Mouse (Mus musculus) erythroblast, embryonic 14.5 days (primary cell): ENCODE data around the gene Prkce. TPM values are rescaled to one million over a fixed set of nuclear protein-coding genes. Genes with fewer than 3 reads are reported as not detected.

Source experiments
- H3K27me3 ChIP-seq: 2 replicates; pipeline ENCODE4 v1.6.1; 2012; ENCODE audit warnings: inconsistent platforms; ENCODE audit not compliant: control insufficient read depth
- H3K36me3 ChIP-seq: 2 replicates; pipeline ENCODE4 v1.6.1; 2012; ENCODE audit warnings: mild to moderate bottlenecking, inconsistent platforms; ENCODE audit not compliant: control insufficient read depth
- H3K4me1 ChIP-seq: 2 replicates; pipeline ENCODE4 v1.6.1; 2012; ENCODE audit warnings: inconsistent platforms; ENCODE audit not compliant: control insufficient read depth
- H3K4me3 ChIP-seq: replicated peaks from 2 replicates; pipeline ENCODE3; 2012; ENCODE audit warnings: moderate library complexity, mild to moderate bottlenecking, inconsistent platforms
- H3K9me3 ChIP-seq: 2 replicates; pipeline ENCODE4 v1.6.1; 2012; ENCODE audit warnings: low read length, inconsistent platforms, mixed read lengths; ENCODE audit not compliant: control insufficient read depth
- GATA1 ChIP-seq: IDR thresholded peaks from 2 replicates; pipeline ENCODE4 v1.6.1; 2012; ENCODE audit warnings: low read length, inconsistent platforms, mixed read lengths
- TAL1 ChIP-seq: IDR thresholded peaks from 3 replicates; pipeline ENCODE4 v1.6.1; 2012; ENCODE audit warnings: low read length, inconsistent platforms, mixed read lengths
- polyA plus RNA-seq: library from polyadenylated mRNA; stranded (reverse); fragments of >175 nt; gene quantifications from 2 replicates; pipeline ENCODE4 v1.2.3, GENCODE M21; 2012

Prkce gene
- polyA plus RNA-seq, 1 experiment = 0.04 TPM

- Histone ChIP-seq H3K4me1 (no peaks in the 10 kb centered on the region), H3K27me3 (no peaks in the 10 kb centered on the region), H3K36me3 (no peaks in the 10 kb centered on the region), H3K4me3 (no peak overlapping the region), H3K9me3 (no peaks in the 10 kb centered on the region)
- no peak for TF ChIP-seq GATA1
- no peak for TF ChIP-seq TAL1
These were observed 59.0 kb downstream of the Prkce start for GRCm38 (mm10) chr17:86226635-86227034.

GRCm38 (mm10) chr17:86227389-86227788, 59.8 kb downstream of the Prkce start:
- Histone ChIP-seq H3K27me3 (no peaks in the 10 kb centered on the region), H3K36me3 (no peaks in the 10 kb centered on the region)
- no peak for TF ChIP-seq TAL1
- TF ChIP-seq GATA1 = no peak

GRCm38 (mm10) chr17:86228850-86229249, 61.3 kb downstream of the Prkce start:
- no peaks in the 10 kb centered on the region for H3K4me1 ChIP-seq
- TF ChIP-seq TAL1 (no peak), GATA1 (no peak)

More at GRCm38 (mm10) chr17:86227389-86227788, 59.8 kb downstream of the Prkce start:
- Histone ChIP-seq H3K9me3 (no peaks in the 10 kb centered on the region), H3K4me3 (no peak overlapping the region), H3K4me1 (no peaks in the 10 kb centered on the region)

GRCm38 (mm10) chr17:86230141-86230633, 62.6 kb downstream of the Prkce start:
- Histone ChIP-seq H3K36me3 (no peaks in the 10 kb centered on the region), H3K4me1 (no peaks in the 10 kb centered on the region), H3K4me3 (no peak overlapping the region), H3K27me3 (no peaks in the 10 kb centered on the region), H3K9me3 (peaks cover 4% of the 10 kb centered on the region)
- TF ChIP-seq GATA1 (no peak), TAL1 (no peak)

More at GRCm38 (mm10) chr17:86228850-86229249, 61.3 kb downstream of the Prkce start:
- H3K4me3 ChIP-seq = no peak overlapping the region
- H3K9me3 ChIP-seq = peaks cover 4% of the 10 kb centered on the region
- H3K36me3 ChIP-seq = no peaks in the 10 kb centered on the region
- no peaks in the 10 kb centered on the region for H3K27me3 ChIP-seq

- Histone ChIP-seq H3K4me1 (no peaks in the 10 kb centered on the region), H3K27me3 (no peaks in the 10 kb centered on the region), H3K9me3 (peaks cover 4% of the 10 kb centered on the region), H3K4me3 (no peak overlapping the region), H3K36me3 (no peaks in the 10 kb centered on the region)
- TF ChIP-seq GATA1 (no peak), TAL1 (no peak)
These were observed 64.2 kb downstream of the Prkce start for GRCm38 (mm10) chr17:86231741-86232179.

- Histone ChIP-seq H3K27me3 (no peaks in the 10 kb centered on the region), H3K4me3 (no peak overlapping the region), H3K36me3 (no peaks in the 10 kb centered on the region), H3K9me3 (peaks cover 4% of the 10 kb centered on the region), H3K4me1 (no peaks in the 10 kb centered on the region)
- TF ChIP-seq GATA1 = no peak
- no peak for TF ChIP-seq TAL1
These were observed 64.7 kb downstream of the Prkce start for GRCm38 (mm10) chr17:86232248-86232647.

GRCm38 (mm10) chr17:86234587-86235150, 67.1 kb downstream of the Prkce start:
- Histone ChIP-seq H3K4me3 (no peak overlapping the region), H3K27me3 (no peaks in the 10 kb centered on the region), H3K36me3 (no peaks in the 10 kb centered on the region), H3K9me3 (peaks cover 4% of the 10 kb centered on the region), H3K4me1 (no peaks in the 10 kb centered on the region)
- TF ChIP-seq GATA1 = no peak
- TF ChIP-seq TAL1 = no peak

GRCm38 (mm10) chr17:86236026-86236712, 68.6 kb downstream of the Prkce start:
- Histone ChIP-seq H3K4me3 (no peak overlapping the region), H3K27me3 (no peaks in the 10 kb centered on the region), H3K9me3 (peaks cover 4% of the 10 kb centered on the region), H3K36me3 (no peaks in the 10 kb centered on the region), H3K4me1 (no peaks in the 10 kb centered on the region)
- TF ChIP-seq GATA1 (no peak), TAL1 (no peak)
